Mouse (Mus musculus) neural tube, embryonic 12.5 days (tissue): Measurements from ENCODE around the gene Tmem254b. TPM values are rescaled to one million over a fixed set of nuclear protein-coding genes. Genes with fewer than 3 reads are reported as not detected.
"Not testable (repeated sequence)": the region's sequence is repeated elsewhere in the genome, so short reads cannot be mapped to it uniquely, and the experiment has no call there.

ENCODE experiments used
- ATAC-seq: fragments of 200-750 bp; cut with Nextera tagmentation; 2 replicates; pipeline ENCODE4 v1.8.0; 2017; ENCODE audit warnings: low read depth, mild to moderate bottlenecking, moderate TSS enrichment, moderate library complexity; ENCODE audit not compliant: low FRiP score
- H3K27ac ChIP-seq: fragments of 300-500 bp; sonication (generic); 2 replicates; pipeline ENCODE4 v1.5.1; 2016
- H3K27me3 ChIP-seq: fragments of 300-500 bp; sonication (generic); replicated peaks from 2 replicates; pipeline ENCODE4 v1.6.1; 2016; ENCODE audit warnings: mild to moderate bottlenecking
- H3K36me3 ChIP-seq: fragments of 300-500 bp; sonication (generic); 2 replicates; pipeline ENCODE4 v1.6.1; 2016; ENCODE audit warnings: mild to moderate bottlenecking
- H3K4me1 ChIP-seq: fragments of 300-500 bp; sonication (generic); 2 replicates; pipeline ENCODE4 v1.6.1; 2016
- H3K4me2 ChIP-seq: fragments of 300-500 bp; sonication (generic); replicated peaks from 2 replicates; pipeline ENCODE4 v1.6.1; 2016; ENCODE audit warnings: mild to moderate bottlenecking
- H3K4me3 ChIP-seq: fragments of 300-500 bp; sonication (generic); 2 replicates; pipeline ENCODE4 v1.5.1; 2016
- H3K9ac ChIP-seq: fragments of 300-500 bp; sonication (generic); 2 replicates; pipeline ENCODE4 v1.6.1; 2016; ENCODE audit warnings: mild to moderate bottlenecking
- H3K9me3 ChIP-seq: fragments of 300-500 bp; sonication (generic); 2 replicates; pipeline ENCODE4 v1.6.1; 2016; ENCODE audit warnings: mild to moderate bottlenecking
- WGBS: fragments of 180-500 bp; shearing (Covaris S2); methylation state at CpG from one replicate; pipeline ENCODE4 v1.1.7; 2016; 5-methylcytosine and 5-hydroxymethylcytosine counted together
- polyA plus RNA-seq: library from polyadenylated mRNA; unstranded; fragments of >200 nt; fragmentation: Nextera tagmentation; extraction: Ambion mirVana; gene quantifications from 2 replicates; pipeline ENCODE4 v1.2.1, GENCODE M21; 2016

The Tmem254b gene
- polyA plus RNA-seq, 1 experiment from 2014 or later, result 19.0 TPM

GRCm38 (mm10) chr14:26161156-26161555 lies 45.7 kb downstream of the Tmem254b start:
- not testable (repeated sequence) for H3K27me3 ChIP-seq, ATAC-seq
- no CpG with 5 or more reads among the region's 9 CpGs for WGBS

GRCm38 (mm10) chr14:26156032-26156431 lies 50.8 kb downstream of the Tmem254b start:
- H3K4me1 ChIP-seq, H3K36me3 ChIP-seq, ATAC-seq, H3K27me3 ChIP-seq, H3K9ac ChIP-seq, H3K4me3 ChIP-seq, H3K9me3 ChIP-seq, H3K4me2 ChIP-seq, H3K27ac ChIP-seq: not testable (repeated sequence)
- WGBS, result no CpG with 5 or more reads among the region's 7 CpGs

More at GRCm38 (mm10) chr14:26161156-26161555, 45.7 kb downstream of the Tmem254b start:
- H3K9me3 ChIP-seq, H3K4me2 ChIP-seq, H3K36me3 ChIP-seq, H3K9ac ChIP-seq, H3K4me1 ChIP-seq, H3K4me3 ChIP-seq, H3K27ac ChIP-seq: not testable (repeated sequence)

Other genes with a start within 250 kb of the Tmem254b start
- gene Duxbl1, start 228.5 kb downstream of the Tmem254b start, polyA plus RNA-seq, result 5.4 and 6.1 TPM in 2 replicates
- gene Gm9780, start 164.3 kb downstream of the Tmem254b start, polyA plus RNA-seq, result 0.64 and 2.6 TPM in 2 replicates
- 17.6 and 19.4 TPM in 2 replicates for gene Tmem254c, start 139.7 kb downstream of the Tmem254b start, polyA plus RNA-seq
- gene Cphx2, start 125.5 kb downstream of the Tmem254b start, polyA plus RNA-seq, result not detected in 2 replicates
- gene Cphx3, start 124.7 kb downstream of the Tmem254b start, polyA plus RNA-seq, result not detected in 2 replicates
- gene Duxbl2, start 88.7 kb downstream of the Tmem254b start, polyA plus RNA-seq, result 1.6 and 4.7 TPM in 2 replicates
- gene Plac9b, start 24.6 kb downstream of the Tmem254b start, polyA plus RNA-seq, result 1.1 and 2.4 TPM in 2 replicates
- gene Duxbl3, start 50.9 kb upstream of the Tmem254b start, polyA plus RNA-seq, result 2.3 and 4.4 TPM in 2 replicates